Mouse (Mus musculus) lung, postnatal 0 days (tissue): ENCODE data around the gene Dync2h1.

Experiments
- CTCF ChIP-seq: IDR thresholded peaks from 2 replicates; pipeline ENCODE4 v1.5.1; 2016; ENCODE audit warnings: antibody characterized with exemption, mild to moderate bottlenecking
- EP300 ChIP-seq: IDR thresholded peaks from 2 replicates; pipeline ENCODE4 v1.6.1; 2016; ENCODE audit warnings: antibody characterized with exemption, mild to moderate bottlenecking, control low read depth

DNA sequence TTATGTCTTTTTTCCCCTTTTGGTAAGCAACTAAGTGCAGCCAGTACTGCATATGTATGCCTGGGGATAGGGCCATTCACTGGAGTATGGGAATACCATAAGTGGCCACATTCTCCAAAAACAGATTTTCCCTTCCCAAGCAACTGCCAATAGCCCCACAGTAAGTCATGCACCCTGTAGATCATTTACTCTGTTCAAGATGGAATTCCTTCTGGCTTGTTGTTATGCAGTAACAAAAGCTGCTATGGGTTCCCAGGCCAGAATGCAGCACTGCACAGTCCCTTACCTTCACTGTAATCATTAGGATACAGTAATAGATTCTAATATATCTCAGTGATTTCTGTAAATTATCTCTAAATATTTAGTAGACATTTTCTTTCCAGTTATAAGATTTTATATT, 190.0 kb downstream of the Dync2h1 start:
- TF ChIP-seq CTCF (no peak), EP300 (no peak)
